Mouse (Mus musculus): Measurements from ENCODE around the gene Slc16a6. TPM values are rescaled to one million over a fixed set of nuclear protein-coding genes. Genes with fewer than 3 reads are reported as not detected.

Gene Slc16a6
- polyA plus RNA-seq, 1 experiment from 2014 or later, result 7.5 TPM

- ATAC-seq (ENCODE audit: low FRiP score), result no peak
- WGBS, result 79% methylated on average over 2 of the region's 2 CpGs
- Histone ChIP-seq H3K27me3 (ENCODE audit: control insufficient read depth, insufficient read depth, low read length) (no peaks in the 10 kb centered on the region), H3K4me1 (replicated peaks; ENCODE audit: control insufficient read depth, insufficient read depth, low read length) (no peaks in the 10 kb centered on the region), H3K9me3 (ENCODE audit: control insufficient read depth, low read length) (no peaks in the 10 kb centered on the region), H3K27ac (no peak overlapping the region), H3K4me2 (replicated peaks) (no peak overlapping the region), H3K36me3 (replicated peaks; ENCODE audit: control insufficient read depth, insufficient read depth) (no peaks in the 10 kb centered on the region), H3K4me3 (replicated peaks; ENCODE audit: low read length) (no peak overlapping the region), H3K9ac (no peak overlapping the region)
- no peak for DNase-seq (ENCODE audit: low spot score)
Observed at GRCm38 (mm10) chr11:109489763-109490162, 16.4 kb upstream of the Slc16a6 start.

DNA sequence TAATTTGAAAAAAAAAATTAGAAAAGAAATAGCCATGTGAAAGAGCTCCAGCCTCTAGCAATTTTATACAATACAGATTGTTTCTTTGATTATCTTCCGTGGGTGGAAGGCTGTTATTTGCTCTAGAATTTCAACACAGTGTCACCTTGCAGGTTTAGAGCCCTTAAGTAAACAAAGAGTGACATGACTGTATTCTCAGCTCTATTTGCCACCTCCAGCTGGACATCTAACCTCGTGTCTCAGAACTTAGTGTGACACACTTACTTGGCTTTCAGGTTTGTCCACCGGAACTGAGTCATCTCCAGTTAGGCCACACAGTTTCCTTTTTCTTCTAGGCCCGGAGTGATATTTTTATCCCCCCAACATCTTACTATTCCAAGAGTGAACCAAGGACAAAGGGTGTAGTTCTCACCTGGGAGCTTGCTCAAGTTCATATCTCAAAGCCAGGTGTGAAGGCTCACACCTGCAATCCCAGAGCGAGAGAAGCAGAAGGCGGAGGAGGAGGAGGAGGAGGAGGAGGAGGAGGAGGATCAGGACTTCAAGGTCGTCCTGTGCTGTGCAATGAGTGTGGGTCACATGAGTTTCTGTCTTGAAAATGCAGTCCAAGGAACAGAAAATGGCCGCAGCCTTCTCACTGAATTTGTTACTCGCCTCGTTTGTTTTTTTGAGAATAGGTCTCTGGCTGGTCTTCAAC is 14.7 kb upstream of the Slc16a6 start:
- ATAC-seq (ENCODE audit: low FRiP score) (no peak), DNase-seq (ENCODE audit: low spot score) (no peak)
- Histone ChIP-seq H3K4me1 (replicated peaks; ENCODE audit: control insufficient read depth, insufficient read depth, low read length) (no peaks in the 10 kb centered on the region), H3K4me3 (replicated peaks; ENCODE audit: low read length) (no peak overlapping the region), H3K4me2 (replicated peaks) (no peak overlapping the region), H3K36me3 (replicated peaks; ENCODE audit: control insufficient read depth, insufficient read depth) (no peaks in the 10 kb centered on the region), H3K27ac (no peak overlapping the region), H3K9ac (no peak overlapping the region), H3K9me3 (ENCODE audit: control insufficient read depth, low read length) (no peaks in the 10 kb centered on the region), H3K27me3 (ENCODE audit: control insufficient read depth, insufficient read depth, low read length) (no peaks in the 10 kb centered on the region)
- WGBS, result 91% methylated on average over 10 of the region's 10 CpGs

DNA sequence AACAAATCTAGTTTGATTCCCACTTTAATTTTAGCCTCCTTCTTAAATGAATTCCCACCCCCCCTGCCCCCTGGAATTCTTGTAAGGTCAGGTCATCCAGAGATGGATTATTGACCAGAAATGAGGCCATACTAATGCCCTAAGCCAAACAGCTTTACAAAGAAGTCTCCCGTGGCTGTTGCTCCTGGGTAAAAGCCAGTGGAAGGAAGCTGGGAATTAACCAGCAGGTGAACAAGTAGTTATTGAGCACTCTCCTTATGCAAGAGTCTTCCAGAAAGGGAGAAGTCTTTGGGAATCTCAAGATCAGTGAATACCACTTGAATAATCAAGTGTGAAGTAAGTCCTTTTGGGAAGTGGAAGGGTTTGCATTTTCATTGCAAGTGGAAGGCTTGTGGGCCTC is 13.7 kb upstream of the Slc16a6 start:
- H3K27me3 ChIP-seq (ENCODE audit: control insufficient read depth, insufficient read depth, low read length), result no peaks in the 10 kb centered on the region
- no peak overlapping the region for H3K4me3 ChIP-seq (replicated peaks; ENCODE audit: low read length)
- no peaks in the 10 kb centered on the region for H3K4me1 ChIP-seq (replicated peaks; ENCODE audit: control insufficient read depth, insufficient read depth, low read length)
- no peak overlapping the region for H3K27ac ChIP-seq
- WGBS, result 38% methylated on average over 1 of the region's 1 CpGs
- H3K36me3 ChIP-seq (replicated peaks; ENCODE audit: control insufficient read depth, insufficient read depth), result no peaks in the 10 kb centered on the region
- H3K9me3 ChIP-seq (ENCODE audit: control insufficient read depth, low read length), result no peaks in the 10 kb centered on the region
- H3K4me2 ChIP-seq (replicated peaks), result no peak overlapping the region
- no peak overlapping the region for H3K9ac ChIP-seq
- ATAC-seq (ENCODE audit: low FRiP score) (no peak), DNase-seq (ENCODE audit: low spot score) (no peak)

DNA sequence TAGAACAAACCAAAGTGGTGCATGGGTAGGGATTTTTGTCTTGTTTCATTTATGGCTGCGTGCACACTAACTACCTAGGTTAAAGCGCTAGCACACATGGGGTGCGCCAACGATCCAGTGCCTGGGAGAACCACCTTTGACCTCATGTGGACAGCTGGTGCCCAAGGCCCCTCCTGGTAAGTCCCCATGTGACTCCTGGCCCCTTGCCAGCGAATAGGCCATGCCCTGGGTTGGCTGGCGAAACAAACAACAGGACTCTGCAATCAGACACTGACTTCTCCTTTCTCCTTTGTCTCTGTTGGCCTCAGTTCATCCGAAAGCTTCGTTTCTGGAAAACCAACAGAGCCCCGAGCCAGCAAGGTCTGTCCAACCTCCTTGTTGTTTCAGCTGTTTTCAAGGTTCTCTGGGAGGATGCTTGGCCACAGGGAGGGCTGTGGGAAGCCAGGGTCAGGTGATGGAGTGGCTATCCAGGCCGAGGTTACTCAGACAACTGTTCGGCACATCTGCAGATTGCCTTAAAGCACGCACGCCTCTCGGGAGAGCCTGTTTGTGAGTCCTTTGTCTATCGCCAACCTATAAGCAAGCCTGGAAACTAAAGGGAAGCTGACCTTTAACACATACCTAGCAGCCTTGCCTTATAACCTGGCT is 12.1 kb upstream of the Slc16a6 start:
- ATAC-seq (ENCODE audit: low FRiP score) (no peak), DNase-seq (ENCODE audit: low spot score) (no peak)
- no peak overlapping the region for H3K9ac ChIP-seq
- WGBS, result 80% methylated on average over 15 of the region's 15 CpGs
- H3K4me2 ChIP-seq (replicated peaks), result no peak overlapping the region
- no peaks in the 10 kb centered on the region for H3K36me3 ChIP-seq (replicated peaks; ENCODE audit: control insufficient read depth, insufficient read depth)
- H3K27ac ChIP-seq, result no peak overlapping the region
- no peak overlapping the region for H3K4me3 ChIP-seq (replicated peaks; ENCODE audit: low read length)
- H3K27me3 ChIP-seq (ENCODE audit: control insufficient read depth, insufficient read depth, low read length), result no peaks in the 10 kb centered on the region
- H3K9me3 ChIP-seq (ENCODE audit: control insufficient read depth, low read length), result no peaks in the 10 kb centered on the region
- no peaks in the 10 kb centered on the region for H3K4me1 ChIP-seq (replicated peaks; ENCODE audit: control insufficient read depth, insufficient read depth, low read length)

DNA sequence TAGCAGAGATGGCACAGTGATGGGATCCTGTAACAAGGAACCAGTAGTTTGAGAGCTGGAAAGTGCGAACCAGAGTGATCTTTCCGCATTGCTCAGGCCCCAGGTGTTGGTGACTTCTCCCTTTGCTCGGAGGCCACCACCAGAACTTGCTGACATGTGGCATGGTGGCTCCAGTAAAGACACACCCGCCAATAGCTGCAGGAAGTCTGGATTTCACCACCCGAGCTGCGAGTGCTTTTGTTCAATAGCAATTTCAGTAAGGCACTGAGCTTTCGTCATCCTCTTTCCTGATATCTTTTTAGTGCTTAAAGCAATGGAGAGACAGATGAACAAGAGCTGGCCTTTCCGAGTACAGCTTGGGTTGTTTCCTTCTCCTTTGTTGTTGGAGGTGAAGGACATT is 7.0 kb upstream of the Slc16a6 start:
- DNase-seq (ENCODE audit: low spot score), result no peak
- 80% methylated on average over 8 of the region's 8 CpGs for WGBS
- Histone ChIP-seq H3K4me3 (replicated peaks; ENCODE audit: low read length) (no peak overlapping the region), H3K27ac (no peak overlapping the region), H3K9me3 (ENCODE audit: control insufficient read depth, low read length) (no peaks in the 10 kb centered on the region), H3K27me3 (ENCODE audit: control insufficient read depth, insufficient read depth, low read length) (no peaks in the 10 kb centered on the region), H3K9ac (no peak overlapping the region), H3K4me1 (replicated peaks; ENCODE audit: control insufficient read depth, insufficient read depth, low read length) (peaks cover 8% of the 10 kb centered on the region; the same call in 1 of the 2 replicates), H3K4me2 (replicated peaks) (no peak overlapping the region), H3K36me3 (replicated peaks; ENCODE audit: control insufficient read depth, insufficient read depth) (no peaks in the 10 kb centered on the region)
- ATAC-seq (ENCODE audit: low FRiP score), result no peak

- Histone ChIP-seq H3K27me3 (ENCODE audit: control insufficient read depth, insufficient read depth, low read length) (no peaks in the 10 kb centered on the region), H3K27ac (no peak overlapping the region), H3K9me3 (ENCODE audit: control insufficient read depth, low read length) (no peaks in the 10 kb centered on the region), H3K4me1 (replicated peaks; ENCODE audit: control insufficient read depth, insufficient read depth, low read length) (peaks cover 8% of the 10 kb centered on the region; the same call in 1 of the 2 replicates), H3K9ac (no peak overlapping the region), H3K4me3 (replicated peaks; ENCODE audit: low read length) (no peak overlapping the region), H3K4me2 (replicated peaks) (no peak overlapping the region), H3K36me3 (replicated peaks; ENCODE audit: control insufficient read depth, insufficient read depth) (no peaks in the 10 kb centered on the region)
- DNase-seq (ENCODE audit: low spot score) (no peak), ATAC-seq (ENCODE audit: low FRiP score) (no peak)
- 31% methylated on average over 16 of the region's 16 CpGs for WGBS
Observed at GRCm38 (mm10) chr11:109479575-109480285, 6.3 kb upstream of the Slc16a6 start.

DNA sequence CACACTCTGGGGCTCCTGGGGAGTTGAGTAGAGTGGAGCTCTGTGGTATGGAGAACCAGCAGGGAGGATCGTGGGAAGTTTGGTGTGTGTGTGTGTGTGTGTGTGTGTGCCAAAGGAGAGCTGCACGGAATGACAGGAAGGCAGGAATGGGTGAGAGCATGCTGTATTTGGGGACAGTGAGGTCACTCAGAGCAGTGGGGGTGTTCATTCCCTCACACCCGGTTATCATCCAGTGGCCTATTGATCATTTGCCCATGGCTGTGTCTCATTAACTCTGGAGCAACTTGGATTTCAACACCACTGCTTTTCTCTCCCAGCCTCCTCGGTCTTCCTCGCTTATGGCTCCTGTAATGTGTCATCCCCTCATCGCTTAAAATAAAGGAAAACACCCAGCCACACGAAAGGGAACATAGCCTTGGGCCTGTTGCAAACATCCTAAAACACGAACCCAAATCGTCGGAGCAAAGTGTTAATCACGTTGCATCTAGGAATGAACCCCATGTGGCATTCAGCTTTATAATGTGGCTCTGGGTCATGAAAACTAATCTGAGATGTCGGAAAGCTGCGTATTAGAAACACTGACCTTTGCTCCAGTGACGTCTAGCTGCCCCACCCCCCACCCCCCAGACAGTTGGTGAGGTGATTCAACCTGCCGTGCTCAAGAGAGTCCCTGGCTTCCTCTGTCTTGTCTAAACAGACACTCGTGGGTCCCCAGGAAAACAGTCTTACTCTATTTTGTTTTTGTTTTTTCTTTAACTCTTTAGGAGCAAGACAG is 4.4 kb upstream of the Slc16a6 start:
- Histone ChIP-seq H3K9ac (no peak overlapping the region), H3K9me3 (ENCODE audit: control insufficient read depth, low read length) (no peaks in the 10 kb centered on the region), H3K4me1 (replicated peaks; ENCODE audit: control insufficient read depth, insufficient read depth, low read length) (peaks cover 8% of the 10 kb centered on the region; the same call in 1 of the 2 replicates), H3K4me3 (replicated peaks; ENCODE audit: low read length) (no peak overlapping the region), H3K27ac (no peak overlapping the region), H3K36me3 (replicated peaks; ENCODE audit: control insufficient read depth, insufficient read depth) (no peaks in the 10 kb centered on the region), H3K4me2 (replicated peaks) (no peak overlapping the region), H3K27me3 (ENCODE audit: control insufficient read depth, insufficient read depth, low read length) (no peaks in the 10 kb centered on the region)
- DNase-seq (ENCODE audit: low spot score), result no peak
- 43% methylated on average over 16 of the region's 16 CpGs for WGBS
- no peak for ATAC-seq (ENCODE audit: low FRiP score)

DNA sequence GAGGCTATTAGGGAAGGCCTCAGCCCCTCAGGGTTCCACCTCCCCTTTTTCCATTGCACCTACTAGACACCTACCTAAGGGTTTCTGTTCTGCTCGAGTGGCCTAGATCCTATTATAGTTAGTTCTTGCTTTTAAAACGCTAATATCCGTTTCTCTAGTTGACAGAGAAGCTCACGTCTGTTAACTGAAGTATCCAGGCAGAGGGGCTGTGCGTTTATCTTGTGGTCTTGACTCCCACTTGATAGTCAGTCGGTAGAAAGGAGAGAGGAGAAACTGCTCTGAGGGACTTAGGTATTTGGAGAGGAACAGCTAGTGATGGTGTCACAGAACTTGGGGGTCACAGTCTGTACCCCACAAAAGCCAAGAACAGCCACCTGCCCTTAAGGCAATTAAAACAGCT is 3.3 kb upstream of the Slc16a6 start:
- no peak overlapping the region for H3K4me2 ChIP-seq (replicated peaks)
- DNase-seq (ENCODE audit: low spot score) (no peak), ATAC-seq (ENCODE audit: low FRiP score) (no peak)
- WGBS, result 30% methylated on average over 6 of the region's 6 CpGs
- peaks cover 8% of the 10 kb centered on the region; the same call in 1 of the 2 replicates for H3K4me1 ChIP-seq (replicated peaks; ENCODE audit: control insufficient read depth, insufficient read depth, low read length)
- no peaks in the 10 kb centered on the region for H3K36me3 ChIP-seq (replicated peaks; ENCODE audit: control insufficient read depth, insufficient read depth)
- no peak overlapping the region for H3K4me3 ChIP-seq (replicated peaks; ENCODE audit: low read length)
- H3K9ac ChIP-seq, result no peak overlapping the region
- no peaks in the 10 kb centered on the region for H3K9me3 ChIP-seq (ENCODE audit: control insufficient read depth, low read length)
- H3K27ac ChIP-seq, result 0 out of 2 replicates have a peak overlapping the region, but pooled peaks have one; percentile 1
- H3K27me3 ChIP-seq (ENCODE audit: control insufficient read depth, insufficient read depth, low read length), result peaks cover 1% of the 10 kb centered on the region; the same call in 1 of the 2 replicates

GRCm38 (mm10) chr11:109476241-109476640 is 2.8 kb upstream of the Slc16a6 start:
- no peak overlapping the region for H3K9ac ChIP-seq
- 13% methylated on average over 2 of the region's 2 CpGs for WGBS
- ATAC-seq (ENCODE audit: low FRiP score), result no peak; the same call in 1 of the 2 replicates
- peaks cover 3% of the 10 kb centered on the region; the same call in 1 of the 2 replicates for H3K27me3 ChIP-seq (ENCODE audit: control insufficient read depth, insufficient read depth, low read length)
- 0 out of 2 replicates have a peak overlapping the region, but pooled peaks have one; percentile 1 for H3K27ac ChIP-seq
- no peaks in the 10 kb centered on the region for H3K9me3 ChIP-seq (ENCODE audit: control insufficient read depth, low read length)
- no peaks in the 10 kb centered on the region for H3K36me3 ChIP-seq (replicated peaks; ENCODE audit: control insufficient read depth, insufficient read depth)
- H3K4me1 ChIP-seq (replicated peaks; ENCODE audit: control insufficient read depth, insufficient read depth, low read length), result peaks cover 8% of the 10 kb centered on the region; the same call in 1 of the 2 replicates
- no peak overlapping the region for H3K4me3 ChIP-seq (replicated peaks; ENCODE audit: low read length)
- H3K4me2 ChIP-seq (replicated peaks), result no peak overlapping the region
- no peak for DNase-seq (ENCODE audit: low spot score)
